Mouse (Mus musculus): ENCODE measurements around the gene Cyp2c70.
"Not testable (repeated sequence)": the region's sequence is repeated elsewhere in the genome, so short reads cannot be mapped to it uniquely, and the experiment has no call there.

Cyp2c70 gene

GRCm38 (mm10) chr19:40187160-40187559 is at the start of gene Cyp2c70:
Gene Cyp2c70, minus strand, starts transcription at chr19:40187333.
- CTCF ChIA-PET, result no interaction called here

DNA sequence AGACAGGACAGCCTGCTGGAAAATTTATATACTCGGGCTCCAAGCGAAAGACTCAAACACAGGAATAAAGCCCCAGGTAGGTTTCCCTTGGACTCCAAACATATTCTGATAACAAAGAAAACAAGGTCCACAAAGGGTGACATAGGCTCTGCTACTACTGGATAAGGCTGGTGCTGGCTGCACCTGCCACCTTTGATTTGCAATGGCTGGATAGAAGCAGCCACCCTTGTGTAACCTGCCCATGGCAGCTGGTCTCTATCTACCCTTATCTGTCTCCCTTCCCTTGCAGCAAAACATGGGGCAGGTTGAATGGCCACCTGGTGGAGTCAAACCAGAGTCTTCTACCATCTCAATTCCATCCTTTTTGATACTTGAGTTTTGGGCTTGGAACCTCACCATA is 45.4 kb upstream of the Cyp2c70 start:
- CTCF ChIA-PET, result no interaction called here

- CTCF ChIA-PET, result no interaction called here
Observed at GRCm38 (mm10) chr19:40231825-40232541, 44.9 kb upstream of the Cyp2c70 start.

- CTCF ChIA-PET, result no interaction called here
Observed at GRCm38 (mm10) chr19:40231074-40231738, 44.1 kb upstream of the Cyp2c70 start.

GRCm38 (mm10) chr19:40226516-40227151 is 39.5 kb upstream of the Cyp2c70 start:
- CTCF ChIA-PET, result no interaction called here

GRCm38 (mm10) chr19:40225761-40226110 is 38.6 kb upstream of the Cyp2c70 start:
- CTCF ChIA-PET, result no interaction called here

- CTCF ChIA-PET, result no interaction called here
Observed at GRCm38 (mm10) chr19:40225102-40225760, 38.1 kb upstream of the Cyp2c70 start.

DNA sequence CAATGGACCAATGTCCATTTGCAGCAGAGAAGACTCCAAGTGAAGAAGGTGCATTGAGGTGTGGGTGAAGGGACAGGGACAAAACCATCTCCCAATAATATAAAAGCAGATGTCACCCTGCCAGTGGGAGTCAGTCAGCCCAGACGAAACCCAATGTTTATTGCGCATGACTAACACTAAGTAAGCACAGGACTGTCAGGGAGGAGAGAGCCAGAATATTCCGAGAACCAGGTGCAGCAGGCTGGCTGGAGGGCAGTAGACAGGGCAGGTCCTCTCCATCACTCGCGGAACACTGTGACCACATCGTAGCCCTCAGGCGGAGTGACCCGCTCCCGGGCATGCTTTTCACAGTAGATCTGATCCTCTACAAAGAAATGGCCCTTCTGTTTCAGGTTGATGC is 35.2 kb upstream of the Cyp2c70 start:
- CTCF ChIA-PET, result not testable (repeated sequence)

- CTCF ChIA-PET, result no interaction called here
Observed at GRCm38 (mm10) chr19:40220878-40221277, 33.7 kb upstream of the Cyp2c70 start.

- CTCF ChIA-PET, result not testable (repeated sequence)
Observed at GRCm38 (mm10) chr19:40202947-40203346, 15.8 kb upstream of the Cyp2c70 start.

GRCm38 (mm10) chr19:40190596-40190995 is 3.5 kb upstream of the Cyp2c70 start:
- CTCF ChIA-PET, result no interaction called here

DNA sequence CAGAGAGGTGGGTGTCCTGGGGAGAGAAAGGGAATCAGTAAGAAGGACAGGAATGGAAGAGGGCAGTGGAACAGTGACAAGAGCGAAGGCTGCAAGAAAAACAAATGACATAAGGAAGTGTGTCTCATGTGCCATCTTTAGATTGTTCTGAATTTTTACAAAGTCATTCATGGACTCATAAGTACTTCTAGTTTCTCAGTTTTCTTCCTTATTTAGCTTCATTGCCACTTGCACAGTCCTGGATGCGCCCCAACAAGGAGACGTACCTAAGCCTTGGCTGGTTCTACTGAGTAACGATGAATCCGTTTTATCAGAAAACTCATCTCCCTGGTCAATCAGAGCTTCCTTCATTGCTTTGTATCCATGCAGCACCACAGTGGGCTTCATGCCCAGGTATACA is 3.5 kb downstream of the Cyp2c70 start:
- CTCF ChIA-PET, result no interaction called here

DNA sequence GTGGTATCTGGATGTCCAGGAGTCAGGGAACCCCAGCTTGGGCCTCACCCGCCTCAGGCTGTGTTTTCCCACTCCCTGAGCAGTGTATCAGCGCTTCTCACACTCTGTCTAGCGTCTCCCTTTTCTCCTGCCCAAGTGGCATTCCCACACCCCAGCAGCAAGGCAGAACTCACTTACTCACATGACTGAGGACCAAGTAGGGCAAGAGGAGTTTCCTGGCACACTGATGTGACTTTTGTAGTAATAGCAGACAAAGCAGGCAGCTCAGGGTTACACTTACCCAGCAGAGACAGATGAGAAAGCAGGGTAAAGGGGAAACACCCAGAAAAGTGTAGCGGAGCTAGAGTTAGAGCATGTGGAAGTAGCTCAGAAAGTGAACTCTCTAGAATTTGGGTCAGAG is 8.8 kb downstream of the Cyp2c70 start:
- CTCF ChIA-PET, result no interaction called here

- CTCF ChIA-PET, result not testable (repeated sequence)
Observed at GRCm38 (mm10) chr19:40168391-40168790, 18.7 kb downstream of the Cyp2c70 start.

DNA sequence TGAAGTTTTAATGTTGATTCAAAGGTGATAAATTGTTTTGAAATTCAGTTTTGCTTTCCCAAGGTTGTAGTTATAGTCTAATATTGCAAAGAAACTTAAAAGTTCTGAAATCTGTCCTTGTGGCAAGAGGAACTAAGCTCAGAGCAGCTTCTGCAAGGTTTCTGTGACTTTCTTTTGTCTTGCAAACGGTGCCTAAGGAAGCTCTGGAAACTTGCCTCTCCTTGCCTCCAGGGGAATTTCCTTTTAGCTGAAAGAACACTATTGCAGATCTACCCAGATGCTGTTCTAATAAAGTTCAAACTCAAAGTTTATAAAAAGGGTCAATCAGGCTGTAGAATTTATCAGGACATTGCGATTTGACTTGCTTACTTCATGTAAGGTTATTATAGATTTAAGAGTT is 60.1 kb downstream of the Cyp2c70 start:
- CTCF ChIA-PET, result not testable (repeated sequence)

- CTCF ChIA-PET, result not testable (repeated sequence)
Observed at GRCm38 (mm10) chr19:40125165-40125564, 62.0 kb downstream of the Cyp2c70 start.

- CTCF ChIA-PET, result not testable (repeated sequence)
Observed at GRCm38 (mm10) chr19:40119624-40120023, 67.5 kb downstream of the Cyp2c70 start.

Data from spleen, embryonic (tissue).